Mouse (Mus musculus): Measurements from ENCODE around the gene Pja2. TPM values are rescaled to one million over a fixed set of nuclear protein-coding genes. Genes with fewer than 3 reads are reported as not detected.

Pja2 gene
- polyA plus RNA-seq, 2 experiments: 7.0 to 13.6 TPM

- H3K4me2 ChIP-seq (ENCODE audit: low read depth): no peak overlapping the region
- H3K4me3 ChIP-seq (ENCODE audit: insufficient read depth in 1 of 2, low read depth in 2 of 2, low read length in 2 of 2): no peak overlapping the region
- 72% methylated on average over 4 of the region's 4 CpGs for WGBS (ENCODE audit: insufficient replicate concordance)
- no peak for ATAC-seq (ENCODE audit: insufficient read depth)
- TF ChIP-seq EP300 (IDR thresholded peaks at IDR 0.05; ENCODE audit: low read depth) (no peak), CTCF (IDR thresholded peaks at IDR 0.05; ENCODE audit: low read depth) (no peak)
- DNase-seq (ENCODE audit: low read depth in 3 of 3, low spot score in 3 of 3): no peak
- no peak overlapping the region for H3K9ac ChIP-seq (replicated peaks)
- H3K4me1 ChIP-seq (replicated peaks; ENCODE audit: control insufficient read depth in 2 of 2, insufficient read depth in 2 of 2, low read length in 1 of 2): peaks cover 5 to 7% of the 10 kb centered on the region in 2 experiments; a peak in 2 of 4 replicates
- no peaks in the 10 kb centered on the region for H3K27me3 ChIP-seq (ENCODE audit: control insufficient read depth, insufficient read depth, low read length)
- no peaks in the 10 kb centered on the region for H3K9me3 ChIP-seq (ENCODE audit: control insufficient read depth, low read length)
- no peaks in the 10 kb centered on the region for H3K36me3 ChIP-seq (replicated peaks; ENCODE audit: control insufficient read depth, insufficient read depth, low read depth)
- no peak overlapping the region for H3K27ac ChIP-seq
Observed at GRCm38 (mm10) chr17:64337220-64337619, 5.5 kb upstream of the Pja2 start.

DNA sequence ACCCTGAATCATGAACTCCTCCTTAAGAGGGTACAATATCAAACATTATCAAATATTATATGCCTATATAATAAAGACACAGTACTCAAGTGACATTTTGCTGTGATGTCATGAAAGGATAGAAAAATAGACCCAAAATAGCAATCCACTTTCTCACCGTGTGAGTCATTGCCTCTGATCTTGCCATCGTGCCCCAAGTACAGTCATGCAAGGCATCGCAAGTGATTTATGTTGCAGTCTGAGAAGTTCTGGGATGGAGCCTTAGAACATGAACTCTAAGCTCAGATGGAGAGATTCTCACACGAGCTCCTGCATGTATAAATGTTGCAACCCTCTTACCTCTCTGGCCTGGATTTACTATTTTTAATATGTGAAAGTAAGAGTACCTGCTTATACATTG is 2.2 kb upstream of the Pja2 start:
- TF ChIP-seq EP300 (IDR thresholded peaks at IDR 0.05; ENCODE audit: low read depth) (no peak), CTCF (IDR thresholded peaks at IDR 0.05; ENCODE audit: low read depth) (no peak)
- H3K4me2 ChIP-seq (ENCODE audit: low read depth): no peak overlapping the region
- no peaks in the 10 kb centered on the region for H3K27me3 ChIP-seq (ENCODE audit: control insufficient read depth, insufficient read depth, low read length)
- H3K4me3 ChIP-seq (ENCODE audit: insufficient read depth in 1 of 2, low read depth in 2 of 2, low read length in 2 of 2): no peak overlapping the region
- H3K4me1 ChIP-seq (replicated peaks; ENCODE audit: control insufficient read depth in 2 of 2, insufficient read depth in 2 of 2, low read length in 1 of 2): peaks cover 6 to 8% of the 10 kb centered on the region in 2 experiments; a peak in 3 of 4 replicates
- WGBS (ENCODE audit: insufficient replicate concordance): 67% methylated on average over 4 of the region's 4 CpGs
- no peak overlapping the region for H3K9ac ChIP-seq (replicated peaks)
- no peaks in the 10 kb centered on the region for H3K36me3 ChIP-seq (replicated peaks; ENCODE audit: control insufficient read depth, insufficient read depth, low read depth)
- ATAC-seq (ENCODE audit: insufficient read depth) (no peak), DNase-seq (ENCODE audit: low read depth in 3 of 3, low spot score in 3 of 3) (no peak)
- no peak overlapping the region for H3K27ac ChIP-seq
- H3K9me3 ChIP-seq (ENCODE audit: control insufficient read depth, low read length): no peaks in the 10 kb centered on the region

- peaks cover 6 to 8% of the 10 kb centered on the region in 2 experiments; a peak in 3 of 4 replicates for H3K4me1 ChIP-seq (replicated peaks; ENCODE audit: control insufficient read depth in 2 of 2, insufficient read depth in 2 of 2, low read length in 1 of 2)
- 13% methylated on average over 5 of the region's 5 CpGs for WGBS (ENCODE audit: insufficient replicate concordance)
- no peak for TF ChIP-seq CTCF (IDR thresholded peaks at IDR 0.05; ENCODE audit: low read depth)
- no peak for TF ChIP-seq EP300 (IDR thresholded peaks at IDR 0.05; ENCODE audit: low read depth)
Observed at GRCm38 (mm10) chr17:64332770-64333096, 1.0 kb upstream of the Pja2 start.

DNA sequence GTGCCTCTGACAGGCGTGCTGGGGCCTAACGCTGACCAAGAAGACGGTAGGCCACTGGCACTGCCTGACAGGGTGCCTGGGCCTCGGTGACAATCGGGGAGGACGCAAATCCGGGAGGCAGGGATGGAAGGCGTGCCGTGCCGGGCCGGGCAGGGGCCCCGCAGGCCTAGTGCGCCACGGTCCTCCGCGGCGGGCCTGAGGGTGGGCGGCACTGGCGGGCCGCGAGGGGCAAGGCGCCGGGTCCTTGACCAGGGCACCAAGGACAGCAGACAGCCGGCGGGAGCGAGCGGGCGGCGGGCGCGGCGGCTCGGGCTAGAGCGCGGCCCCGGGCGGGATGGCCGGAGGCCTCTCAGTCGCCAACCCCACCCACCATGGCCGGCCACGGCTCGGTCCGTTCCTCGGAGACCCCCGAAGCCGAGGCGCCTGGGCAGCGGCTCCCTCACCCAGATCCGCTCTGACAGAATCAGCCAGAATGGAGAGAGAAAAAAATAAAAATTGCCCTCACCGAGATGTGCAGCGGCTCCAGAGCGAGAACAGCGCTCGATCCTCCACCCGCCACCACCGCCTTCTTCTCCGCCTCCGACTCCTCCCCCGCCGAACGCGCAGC is 322 bp downstream of the Pja2 start:
- Histone ChIP-seq H3K27ac (peak overlapping the region; percentile 73), H3K4me1 (replicated peaks; ENCODE audit: control insufficient read depth in 2 of 2, insufficient read depth in 2 of 2, low read length in 1 of 2) (peaks cover 6 to 8% of the 10 kb centered on the region in 2 experiments; a peak in 3 of 4 replicates), H3K4me3 (ENCODE audit: insufficient read depth in 1 of 2, low read depth in 2 of 2, low read length in 2 of 2) (peak overlapping the region; percentile 65 to 83), H3K36me3 (replicated peaks; ENCODE audit: control insufficient read depth, insufficient read depth, low read depth) (no peaks in the 10 kb centered on the region; the same call in 1 of the 2 replicates), H3K9ac (replicated peaks) (peak overlapping the region; percentile 90), H3K9me3 (ENCODE audit: control insufficient read depth, low read length) (no peaks in the 10 kb centered on the region), H3K4me2 (ENCODE audit: low read depth) (peak overlapping the region; percentile 78), H3K27me3 (ENCODE audit: control insufficient read depth, insufficient read depth, low read length) (no peaks in the 10 kb centered on the region)
- TF ChIP-seq EP300 (IDR thresholded peaks at IDR 0.05; ENCODE audit: low read depth) (no peak), CTCF (IDR thresholded peaks at IDR 0.05; ENCODE audit: low read depth) (no peak)
- ATAC-seq (ENCODE audit: insufficient read depth): peak; percentile 44
- DNase-seq (ENCODE audit: low read depth in 3 of 3, low spot score in 3 of 3): peak in 1 of 3 experiments; percentile 34
- WGBS (ENCODE audit: insufficient replicate concordance): under 1% methylated on average over 53 of the region's 62 CpGs

More at GRCm38 (mm10) chr17:64332770-64333096, 1.0 kb upstream of the Pja2 start:
- Histone ChIP-seq H3K36me3 (replicated peaks; ENCODE audit: control insufficient read depth, insufficient read depth, low read depth) (no peaks in the 10 kb centered on the region; the same call in 1 of the 2 replicates), H3K27me3 (ENCODE audit: control insufficient read depth, insufficient read depth, low read length) (no peaks in the 10 kb centered on the region), H3K9me3 (ENCODE audit: control insufficient read depth, low read length) (no peaks in the 10 kb centered on the region), H3K9ac (replicated peaks) (peak overlapping the region; percentile 64), H3K27ac (peak overlapping the region; percentile 54), H3K4me2 (ENCODE audit: low read depth) (peak overlapping the region; percentile 97), H3K4me3 (ENCODE audit: insufficient read depth in 1 of 2, low read depth in 2 of 2, low read length in 2 of 2) (peak overlapping the region; percentile 69 to 88)
- DNase-seq (ENCODE audit: low read depth in 3 of 3, low spot score in 3 of 3) (peak in 1 of 3 experiments; percentile 16), ATAC-seq (ENCODE audit: insufficient read depth) (no peak)

- no peaks in the 10 kb centered on the region for H3K27me3 ChIP-seq (ENCODE audit: control insufficient read depth, insufficient read depth, low read length)
- ATAC-seq (ENCODE audit: insufficient read depth) (no peak), DNase-seq (ENCODE audit: low read depth in 3 of 3, low spot score in 3 of 3) (no peak)
- H3K4me3 ChIP-seq (ENCODE audit: insufficient read depth in 1 of 2, low read depth in 2 of 2, low read length in 2 of 2): peak overlapping the region; percentile 65 to 83
- WGBS (ENCODE audit: insufficient replicate concordance): 16% methylated on average over 8 of the region's 8 CpGs
- peak overlapping the region; percentile 78 for H3K4me2 ChIP-seq (ENCODE audit: low read depth)
- no peak for TF ChIP-seq EP300 (IDR thresholded peaks at IDR 0.05; ENCODE audit: low read depth)
- TF ChIP-seq CTCF (IDR thresholded peaks at IDR 0.05; ENCODE audit: low read depth): no peak
- H3K36me3 ChIP-seq (replicated peaks; ENCODE audit: control insufficient read depth, insufficient read depth, low read depth): no peaks in the 10 kb centered on the region; the same call in 1 of the 2 replicates
- peak overlapping the region; percentile 73 for H3K27ac ChIP-seq
- H3K9ac ChIP-seq (replicated peaks): peak overlapping the region; percentile 90
- no peaks in the 10 kb centered on the region for H3K9me3 ChIP-seq (ENCODE audit: control insufficient read depth, low read length)
- peaks cover 6 to 8% of the 10 kb centered on the region in 2 experiments; a peak in 3 of 4 replicates for H3K4me1 ChIP-seq (replicated peaks; ENCODE audit: control insufficient read depth in 2 of 2, insufficient read depth in 2 of 2, low read length in 1 of 2)
Observed at GRCm38 (mm10) chr17:64330885-64331284, 831 bp downstream of the Pja2 start.
